Mouse (Mus musculus) cortical plate, adult 2 months (tissue): ENCODE measurements at regions not wholly inside any gene's neighbourhood (a gene's known extent, or its start where the extent isn't known, plus 50 kb on each side); places are given as distances from the start of the nearest gene placed in this dataset.

Experiments
- CTCF ChIP-seq: fragments of 200-500 bp; IDR thresholded peaks from 2 replicates; pipeline ENCODE4 v1.5.1; 2011; ENCODE audit warnings: mild to moderate bottlenecking, control low read depth, low read length; ENCODE audit not compliant: insufficient read depth; ENCODE audit errors: extremely low read depth
- POLR2A ChIP-seq: fragments of 200-500 bp; IDR thresholded peaks from 2 replicates; pipeline ENCODE4 v1.6.1; 2011; ENCODE audit warnings: mild to moderate bottlenecking, low read length, control low read depth; ENCODE audit not compliant: insufficient read depth; ENCODE audit errors: extremely low read depth

- TF ChIP-seq CTCF (no peak), POLR2A (no peak)
Observed at GRCm38 (mm10) chr14:76260628-76261293, 150.1 kb downstream of the Nufip1 start.
